Mouse (Mus musculus): ENCODE data around the gene Atp5s. TPM values are rescaled to one million over a fixed set of nuclear protein-coding genes. Genes with fewer than 3 reads are reported as not detected.

The Atp5s gene
- polyA plus RNA-seq, 1 experiment = 17.4 TPM

DNA sequence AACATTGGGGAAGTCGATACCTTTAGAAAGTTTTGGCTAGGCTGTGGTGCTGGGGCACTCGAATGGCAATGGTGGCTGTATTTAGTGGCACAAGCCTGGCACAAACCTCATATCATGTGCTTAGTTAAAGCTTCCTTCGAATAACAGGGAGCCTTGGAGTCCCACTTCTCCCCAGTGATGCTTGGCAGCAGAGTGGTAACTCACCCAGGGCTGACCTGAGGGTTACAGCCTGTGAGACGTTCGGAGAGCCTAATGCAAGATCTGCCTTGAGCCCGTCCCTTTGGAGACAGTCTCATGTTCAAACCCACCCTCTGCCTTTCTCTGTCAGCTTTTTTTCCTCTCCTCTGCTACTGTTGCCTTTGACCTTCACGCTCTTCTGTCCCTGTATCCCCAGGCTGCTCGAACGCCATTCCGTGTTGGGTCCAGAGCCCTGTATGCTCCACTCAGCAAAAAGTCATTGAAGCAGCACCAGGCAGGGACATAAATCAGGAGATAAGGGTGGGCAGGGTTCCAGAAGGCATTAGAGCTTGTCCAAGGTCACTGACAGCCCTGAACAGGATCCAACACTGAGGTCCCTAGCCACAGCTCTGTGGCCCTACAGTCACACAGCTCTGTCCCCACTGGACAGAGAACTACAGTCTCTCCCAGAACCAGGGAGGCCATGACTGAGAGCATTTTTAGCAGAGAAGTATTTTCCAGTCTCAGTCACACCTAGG is 57.3 kb downstream of the Atp5s start:
- TF ChIP-seq POLR2A (IDR thresholded peaks at IDR 0.05; ENCODE audit: borderline replicate concordance, extremely low read depth, insufficient read depth, insufficient read length, poor library complexity, severe bottlenecking) = no peak
- no peak for TF ChIP-seq CTCF (IDR thresholded peaks at IDR 0.05; ENCODE audit: borderline replicate concordance, extremely low read depth, insufficient read depth, insufficient read length)
- no peak for DNase-seq (ENCODE audit: low read depth)

GRCm38 (mm10) chr12:69783247-69784025 is 58.7 kb downstream of the Atp5s start:
- no peak for DNase-seq (ENCODE audit: low read depth)
- TF ChIP-seq CTCF (IDR thresholded peaks at IDR 0.05; ENCODE audit: borderline replicate concordance, extremely low read depth, insufficient read depth, insufficient read length) (no peak), POLR2A (IDR thresholded peaks at IDR 0.05; ENCODE audit: borderline replicate concordance, extremely low read depth, insufficient read depth, insufficient read length, poor library complexity, severe bottlenecking) (no peak)

DNA sequence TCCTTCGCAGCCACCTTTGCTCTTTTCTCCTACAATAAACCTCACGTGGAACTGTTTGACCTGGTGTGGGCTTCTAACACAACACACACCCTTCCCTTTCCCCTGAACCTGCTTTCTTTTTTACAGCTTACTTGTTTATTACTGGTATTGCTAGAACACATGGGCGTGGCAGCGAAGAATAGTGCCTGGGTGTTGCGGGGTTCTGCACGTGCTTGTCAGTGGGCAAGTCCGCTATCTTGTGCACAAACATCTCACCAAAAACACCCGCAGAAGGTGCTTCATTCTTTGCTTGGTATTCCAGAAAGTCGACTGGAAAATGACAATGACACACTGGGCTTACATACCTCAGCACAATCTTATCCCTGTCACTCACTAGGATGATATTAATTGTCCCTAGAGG is 60.7 kb downstream of the Atp5s start:
- TF ChIP-seq POLR2A (IDR thresholded peaks at IDR 0.05; ENCODE audit: borderline replicate concordance, extremely low read depth, insufficient read depth, insufficient read length, poor library complexity, severe bottlenecking) = no peak
- TF ChIP-seq CTCF (IDR thresholded peaks at IDR 0.05; ENCODE audit: borderline replicate concordance, extremely low read depth, insufficient read depth, insufficient read length) = no peak
- no peak for DNase-seq (ENCODE audit: low read depth)

DNA sequence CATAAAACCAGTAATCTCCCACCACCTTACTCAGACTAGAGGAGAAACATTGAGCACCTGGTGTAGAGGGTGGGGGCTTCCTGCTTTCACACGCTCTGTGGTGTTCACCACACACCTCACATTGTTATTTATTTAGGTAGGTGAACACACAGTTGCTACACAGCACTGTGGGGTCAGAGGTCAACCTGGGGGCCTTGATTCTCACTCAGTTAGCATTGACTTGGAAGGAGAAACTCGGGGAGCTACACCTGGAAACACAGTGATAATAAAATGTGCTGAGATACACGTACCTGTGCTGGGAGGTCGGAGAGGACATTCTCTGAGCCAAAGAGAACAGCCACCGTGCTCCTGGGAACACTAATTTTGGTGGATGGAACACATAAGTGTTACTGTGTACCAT is 63.6 kb downstream of the Atp5s start:
- TF ChIP-seq POLR2A (IDR thresholded peaks at IDR 0.05; ENCODE audit: borderline replicate concordance, extremely low read depth, insufficient read depth, insufficient read length, poor library complexity, severe bottlenecking) (no peak), CTCF (IDR thresholded peaks at IDR 0.05; ENCODE audit: borderline replicate concordance, extremely low read depth, insufficient read depth, insufficient read length) (no peak)
- no peak for DNase-seq (ENCODE audit: low read depth)

DNA sequence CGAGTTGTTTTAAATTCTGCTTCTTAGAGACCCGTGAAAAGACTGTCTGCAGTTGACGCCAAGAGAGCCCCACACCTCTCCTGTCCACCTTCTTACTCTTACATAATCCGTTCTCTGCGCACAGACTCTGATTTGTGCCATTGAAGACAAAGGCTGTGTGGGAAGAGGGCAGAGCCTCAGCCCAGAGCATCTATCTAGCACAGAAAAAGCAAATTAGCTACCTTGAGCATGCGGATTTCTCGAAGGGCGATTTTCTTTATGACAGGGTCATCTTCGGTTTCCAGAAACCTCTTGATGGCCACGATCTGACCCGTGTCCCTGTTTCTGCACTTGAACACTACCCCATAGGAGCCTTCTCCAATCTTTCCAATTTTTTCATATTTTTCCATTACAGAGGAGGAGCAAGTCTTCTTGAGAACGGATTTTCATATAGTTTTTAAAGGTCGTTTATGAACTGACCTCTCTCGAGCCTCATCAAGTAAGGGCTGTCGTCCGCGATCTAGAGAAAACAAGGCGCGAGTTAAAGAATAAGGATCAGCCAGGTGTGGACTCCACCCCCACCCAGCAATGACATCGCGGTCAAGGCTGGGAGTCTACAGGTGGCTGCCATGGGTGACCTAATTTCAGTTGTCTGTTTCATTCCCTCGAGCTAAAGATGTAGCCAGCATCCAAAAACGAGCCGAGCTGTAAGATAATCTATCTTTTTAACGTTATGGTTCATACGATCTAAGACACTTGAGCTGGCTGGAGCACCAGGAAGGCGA is 65.2 kb downstream of the Atp5s start:
- no peak for DNase-seq (ENCODE audit: low read depth)
- TF ChIP-seq CTCF (IDR thresholded peaks at IDR 0.05; ENCODE audit: borderline replicate concordance, extremely low read depth, insufficient read depth, insufficient read length) (no peak), POLR2A (IDR thresholded peaks at IDR 0.05; ENCODE audit: borderline replicate concordance, extremely low read depth, insufficient read depth, insufficient read length, poor library complexity, severe bottlenecking) (no peak)

DNA sequence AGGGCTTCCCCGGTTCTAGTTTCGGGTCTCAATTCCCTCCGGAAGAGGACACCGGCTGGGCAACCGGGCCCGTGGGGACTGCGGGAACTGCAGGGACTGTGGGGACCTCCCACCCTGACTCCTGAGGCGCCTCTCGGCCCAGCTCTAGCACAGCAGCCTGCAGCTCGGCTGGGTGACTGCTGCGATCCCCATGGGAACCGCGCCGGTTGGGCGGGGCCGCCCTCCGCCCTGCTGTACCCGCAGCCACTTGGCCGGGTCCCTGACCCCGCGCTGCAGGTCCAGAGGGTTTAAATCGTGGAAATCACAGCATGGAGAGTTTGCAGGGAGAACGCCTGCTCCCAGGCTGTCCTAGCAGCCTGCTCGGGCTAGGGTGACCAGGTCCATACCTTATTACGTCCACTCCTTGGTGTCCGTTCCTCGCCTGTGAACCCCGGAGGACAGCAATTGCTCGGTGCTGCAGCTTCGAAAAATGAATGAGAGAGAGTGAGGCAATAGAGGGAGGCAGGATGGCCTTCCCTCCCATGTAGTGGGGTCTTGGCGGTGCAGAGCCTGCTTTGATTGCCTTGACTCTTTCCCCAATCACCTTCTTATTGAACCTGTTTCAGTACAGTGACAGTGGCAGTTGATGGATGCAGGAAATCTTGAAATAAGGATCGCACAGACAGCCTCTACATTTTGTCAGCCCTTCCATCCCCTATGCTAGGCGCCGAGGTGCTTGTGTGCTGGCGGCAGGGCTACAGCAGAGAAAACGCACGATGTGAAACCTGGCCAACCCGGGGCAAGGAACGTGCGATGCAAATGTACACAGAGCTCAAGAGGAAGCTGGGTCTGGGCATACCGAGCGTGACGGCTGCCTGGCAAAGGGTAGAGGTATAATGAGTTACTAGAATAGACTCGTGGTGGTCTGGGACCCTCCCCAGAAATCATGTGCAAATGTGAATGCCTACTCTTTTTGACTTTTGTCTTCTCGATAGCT is 66.1 kb downstream of the Atp5s start, which contains the start of gene Cdkl1:
Cdkl1 (minus strand) TSS at position 738 of the 976 bp plus-strand sequence.
- no peak for TF ChIP-seq CTCF (IDR thresholded peaks at IDR 0.05; ENCODE audit: borderline replicate concordance, extremely low read depth, insufficient read depth, insufficient read length)
- TF ChIP-seq POLR2A (IDR thresholded peaks at IDR 0.05; ENCODE audit: borderline replicate concordance, extremely low read depth, insufficient read depth, insufficient read length, poor library complexity, severe bottlenecking) = no peak
- DNase-seq (ENCODE audit: low read depth) = peak; percentile 73

Other genes starting within 250 kb of the Atp5s start
- 16.2 and 17.1 TPM in 2 replicates for gene Vcpkmt, start 141.9 kb upstream of the Atp5s start, polyA plus RNA-seq (2012; rRNA removed)
- 36.0 and 41.8 TPM in 2 replicates for gene Sos2, start 43.1 kb upstream of the Atp5s start, polyA plus RNA-seq (2012; rRNA removed)
- 9.2 and 9.9 TPM in 2 replicates for gene L2hgdh, start 77 bp upstream of the Atp5s start, polyA plus RNA-seq (2012; rRNA removed)
- gene Cdkl1, start 66.3 kb downstream of the Atp5s start, polyA plus RNA-seq (2012; rRNA removed) = 2.2 and 3.4 TPM in 2 replicates
- gene Atl1, start 167.7 kb downstream of the Atp5s start, polyA plus RNA-seq (2012; rRNA removed) = 47.7 and 75.7 TPM in 2 replicates
- 20.4 and 25.7 TPM in 2 replicates for gene Map4k5, start 168.2 kb downstream of the Atp5s start, polyA plus RNA-seq (2012; rRNA removed)

Measured in brain, embryonic 14.5 days (tissue).